Mouse (Mus musculus): ENCODE results near the gene Rpl3.

Rpl3 gene

DNA sequence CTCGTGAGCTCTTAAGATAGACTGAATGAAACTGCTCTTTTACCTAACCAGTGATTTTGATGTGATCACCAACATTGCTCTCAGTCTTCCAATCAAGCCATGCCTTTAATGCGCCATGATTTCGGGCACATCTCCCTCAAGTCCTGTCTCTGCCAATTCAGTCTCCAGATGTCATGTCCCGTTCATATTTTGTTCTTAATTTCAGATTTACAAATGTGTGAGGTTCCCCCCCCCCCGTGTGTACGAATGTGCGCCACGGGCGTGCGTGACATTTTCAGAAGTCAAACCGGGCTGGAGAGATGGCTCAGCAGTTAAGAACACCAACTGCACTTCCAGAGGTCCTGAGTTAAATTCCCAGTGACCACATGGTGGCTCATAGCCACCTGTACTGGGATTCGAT lies 7.9 kb downstream of the Rpl3 start:
- no peak for DNase-seq

DNA sequence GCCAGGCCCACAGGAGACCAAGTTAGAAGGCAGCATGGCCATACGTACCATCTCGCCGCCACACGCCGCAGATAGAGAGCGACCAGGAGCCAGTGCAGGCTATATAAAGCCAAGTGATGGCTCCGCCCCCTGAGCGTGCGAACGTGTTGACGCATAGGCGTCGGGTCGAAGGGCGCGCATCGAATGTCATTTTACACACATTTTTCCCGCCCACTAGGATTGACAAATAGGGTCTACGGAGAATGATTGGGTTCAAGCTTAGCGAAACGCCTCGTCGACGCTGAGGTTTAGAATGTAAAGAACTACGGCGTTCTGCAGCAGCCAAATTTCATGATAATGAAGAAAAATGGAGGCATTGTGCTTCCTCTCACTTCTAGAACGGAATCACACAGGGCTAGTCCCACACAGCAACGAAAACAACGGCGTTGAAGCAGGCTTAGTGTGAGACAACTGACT lies 8.4 kb downstream of the Rpl3 start:
- DNase-seq = peak; percentile 98

DNA sequence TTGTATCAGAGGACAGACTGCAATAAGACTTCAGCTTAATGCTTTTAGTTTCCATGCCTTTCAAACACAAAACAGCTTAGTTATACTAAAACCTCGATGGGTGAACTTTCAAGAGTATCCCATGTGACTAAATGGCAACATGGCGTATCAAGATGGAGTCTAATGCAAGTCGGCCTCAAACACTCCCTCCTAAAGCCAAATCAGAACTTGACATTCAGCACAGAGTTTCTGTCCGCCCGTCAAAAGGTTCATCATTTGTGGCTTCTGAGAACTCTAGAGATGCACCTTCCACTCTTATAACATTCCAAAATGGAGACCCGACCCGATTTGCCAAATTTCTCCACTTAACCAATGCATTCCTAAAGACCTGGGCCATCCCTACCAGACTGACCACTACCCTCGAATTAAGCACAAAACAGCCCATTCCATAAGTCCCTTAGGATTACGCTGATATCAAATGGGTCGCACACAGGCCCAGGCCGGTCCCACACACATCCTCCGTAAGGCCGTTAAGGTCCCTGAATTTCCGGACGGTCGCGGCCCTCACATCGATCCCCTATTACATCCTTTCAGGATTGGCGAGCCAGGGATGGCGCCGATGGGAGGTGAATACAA lies 8.9 kb downstream of the Rpl3 start:
- no peak for DNase-seq

DNA sequence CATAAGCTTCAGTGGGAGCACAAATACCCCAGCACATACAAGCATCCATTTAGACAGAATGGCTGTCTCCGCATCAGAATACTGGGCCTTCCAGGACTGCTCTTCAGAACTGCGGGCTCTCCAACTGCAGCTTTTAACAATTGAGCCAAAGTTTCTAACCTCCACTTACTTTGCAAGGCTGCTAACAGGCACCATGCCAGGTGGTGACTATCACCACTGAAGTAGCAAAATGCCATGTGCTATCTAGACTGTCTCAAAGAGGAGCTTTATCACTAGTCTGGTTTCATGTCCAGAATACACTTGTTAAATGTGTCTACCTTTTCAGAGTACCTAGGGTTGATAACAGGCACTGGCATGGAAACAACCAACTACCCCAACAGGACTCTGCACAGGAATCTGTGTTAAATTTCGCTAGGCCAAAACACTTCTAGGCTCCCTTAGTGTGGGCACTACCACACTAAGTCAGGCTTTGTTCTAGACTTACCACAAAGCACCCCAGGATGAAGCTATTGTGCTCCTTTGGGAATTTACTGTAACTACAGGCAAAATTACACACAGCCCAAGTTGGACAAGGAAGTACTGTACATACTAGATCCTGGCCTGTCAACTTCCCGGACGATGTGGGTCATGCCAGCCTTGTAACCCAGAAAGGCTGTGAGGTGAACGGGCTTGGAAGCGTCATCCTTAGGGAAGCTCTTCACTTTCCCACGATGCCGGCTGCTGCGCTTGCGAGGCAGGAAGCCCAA lies 9.7 kb downstream of the Rpl3 start:
- DNase-seq = no peak

DNA sequence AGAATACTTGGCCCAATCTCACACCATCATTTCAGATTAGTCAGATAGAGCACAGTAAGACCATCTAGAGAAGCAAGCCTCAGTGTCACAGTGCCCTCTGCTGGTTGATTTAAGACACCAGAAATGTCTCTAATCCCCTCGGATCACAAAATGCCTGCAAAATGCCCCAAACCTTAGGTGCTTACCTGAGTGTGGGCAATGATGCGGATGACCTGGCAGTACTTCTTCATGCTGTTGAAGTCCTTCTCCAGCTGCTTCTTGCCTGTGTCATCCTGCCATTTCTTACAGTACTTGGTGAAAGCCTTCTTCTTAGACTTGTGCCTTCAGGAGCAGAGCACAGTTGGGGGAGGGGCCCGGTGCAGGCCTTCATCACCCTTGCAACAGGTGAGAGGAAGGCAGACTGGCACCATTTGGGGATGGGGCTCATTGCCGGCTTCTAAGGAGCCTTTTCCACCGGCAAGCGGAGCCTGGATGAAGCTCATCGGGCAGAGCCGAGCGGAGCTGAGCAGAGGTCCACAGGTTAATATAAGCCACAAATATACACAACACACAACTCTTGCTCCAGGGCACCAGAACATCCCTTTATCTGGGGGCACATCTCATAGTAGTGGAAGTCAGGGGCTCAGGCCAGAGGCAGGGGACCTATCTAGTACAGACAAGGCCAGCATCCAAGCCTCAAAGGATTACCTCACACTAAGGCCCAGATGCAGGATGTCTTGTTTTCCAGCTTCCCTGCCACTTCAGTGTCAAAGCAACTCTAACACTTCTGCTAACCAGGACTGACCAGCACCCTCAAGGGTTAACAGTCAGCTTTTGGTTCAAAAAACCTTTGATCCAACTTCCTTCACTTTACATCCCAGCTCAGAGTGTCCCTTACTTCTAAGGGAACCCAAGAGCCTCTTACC lies 10.7 kb downstream of the Rpl3 start:
- DNase-seq = peak; percentile 57

DNA sequence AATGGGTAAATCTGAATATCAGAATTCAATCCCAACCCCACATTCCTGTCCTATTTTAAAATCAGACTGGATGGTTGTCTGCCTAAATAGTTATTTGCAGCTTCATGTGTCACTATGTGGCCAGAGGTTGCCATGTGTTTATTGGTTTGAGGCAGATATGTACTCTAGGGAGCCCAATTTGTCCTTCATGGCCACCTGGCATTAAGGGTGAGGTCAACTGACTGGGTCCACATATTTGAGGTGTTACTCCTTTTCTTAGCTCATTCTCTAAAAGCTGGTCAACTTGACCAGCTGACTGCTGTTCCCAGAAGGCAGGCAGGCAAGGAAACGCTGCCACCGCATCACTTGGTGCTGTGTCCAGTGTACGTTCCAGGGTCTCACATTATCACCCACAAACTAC lies 11.7 kb downstream of the Rpl3 start:
- DNase-seq = no peak

DNA sequence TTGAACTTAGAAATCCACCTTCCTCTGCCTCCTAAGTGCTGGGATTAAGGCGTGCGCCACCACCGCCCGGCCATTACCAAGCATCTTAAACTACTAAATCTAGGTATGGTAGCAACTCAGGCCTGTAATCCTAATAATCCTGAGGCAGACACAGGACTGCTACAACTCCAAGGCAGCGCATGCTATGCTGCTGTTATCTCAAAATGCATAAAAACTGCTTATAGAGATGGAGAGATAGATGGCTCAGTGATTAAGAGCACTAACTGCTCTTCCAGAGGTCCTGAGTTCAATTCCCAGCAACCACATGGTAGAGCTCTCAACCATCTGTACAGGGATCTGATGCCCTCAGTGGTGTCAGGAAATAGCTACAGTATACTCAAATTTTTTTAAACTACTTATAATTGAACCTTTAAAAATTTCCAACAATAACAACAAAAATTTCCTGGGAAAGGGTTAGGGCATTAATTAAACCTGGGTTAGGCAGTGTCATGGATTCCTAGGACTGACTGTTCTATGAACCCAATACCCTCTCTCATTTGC lies 12.5 kb downstream of the Rpl3 start:
- DNase-seq = no peak

DNA sequence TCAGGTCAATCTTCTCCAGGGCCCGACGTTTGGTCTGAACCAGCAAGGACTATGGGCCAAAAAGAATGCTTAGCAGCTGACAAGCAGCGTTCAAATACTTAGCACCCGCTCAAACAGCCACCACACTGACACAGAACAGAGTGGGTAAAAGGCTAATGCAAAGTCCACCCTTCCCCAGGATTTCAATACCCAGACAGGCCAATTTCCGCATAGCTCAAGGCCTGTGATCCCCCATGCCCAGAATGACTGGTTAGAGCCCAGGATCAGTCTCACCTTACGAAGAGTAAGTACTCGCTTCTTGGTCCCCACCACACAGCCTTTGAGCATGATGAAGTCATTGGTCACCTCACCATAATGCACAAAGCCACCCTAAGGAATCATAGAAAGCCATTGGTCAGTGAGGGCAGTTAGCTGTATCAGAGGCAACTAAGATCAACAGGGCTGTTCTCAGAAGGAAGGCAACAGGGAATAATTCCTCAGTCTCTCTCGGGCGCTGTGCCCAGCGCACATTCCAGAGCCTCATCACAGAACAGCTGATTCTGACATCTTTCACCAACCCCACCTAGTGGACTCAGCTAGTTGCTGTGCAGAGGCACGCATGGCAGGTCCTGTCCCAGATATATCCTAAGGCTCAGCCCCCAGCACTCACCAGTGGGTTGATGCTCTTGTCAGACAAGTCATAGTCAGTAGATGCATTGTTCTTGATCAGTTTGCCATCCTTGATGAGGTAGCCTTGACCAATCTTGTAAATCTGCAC lies 13.4 kb downstream of the Rpl3 start:
- DNase-seq = no peak

DNA sequence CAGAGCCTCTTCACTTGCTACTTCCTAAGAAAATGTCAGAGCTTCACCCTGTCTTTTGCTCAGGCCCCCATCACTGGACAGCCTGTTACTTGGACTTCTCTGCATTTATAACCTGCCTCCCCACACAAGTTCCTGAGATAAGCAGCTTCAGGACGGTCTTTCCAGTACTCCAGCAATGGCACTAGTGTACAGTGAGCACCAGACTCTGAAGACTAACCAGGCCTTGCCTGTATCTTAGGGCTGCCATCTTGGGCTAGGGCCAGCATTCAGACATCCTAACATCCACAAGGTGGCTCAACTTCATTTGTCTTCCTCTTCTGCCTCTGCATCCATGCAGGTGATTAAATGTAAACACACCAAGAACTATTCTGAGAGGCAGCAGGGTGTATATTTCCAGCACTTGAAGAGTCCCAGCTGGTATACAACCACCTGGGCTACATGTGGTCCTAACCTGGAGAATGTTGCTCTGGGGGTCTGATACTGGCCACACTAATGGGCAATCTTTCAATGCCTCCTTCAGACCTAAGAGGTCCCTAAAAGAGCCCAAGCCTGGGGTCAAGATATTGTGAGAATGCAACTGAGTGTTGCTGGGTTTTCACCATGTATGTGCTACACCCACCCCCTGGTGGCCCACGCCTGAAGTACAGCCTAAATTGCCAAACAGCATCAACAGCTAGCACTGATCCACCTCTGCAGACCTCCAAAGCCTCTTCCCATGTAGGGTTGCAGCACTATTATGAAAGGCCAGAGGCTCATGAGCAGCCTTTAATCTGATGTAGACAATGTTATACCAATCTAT lies 15.1 kb downstream of the Rpl3 start:
- peak; percentile 58 for DNase-seq

DNA sequence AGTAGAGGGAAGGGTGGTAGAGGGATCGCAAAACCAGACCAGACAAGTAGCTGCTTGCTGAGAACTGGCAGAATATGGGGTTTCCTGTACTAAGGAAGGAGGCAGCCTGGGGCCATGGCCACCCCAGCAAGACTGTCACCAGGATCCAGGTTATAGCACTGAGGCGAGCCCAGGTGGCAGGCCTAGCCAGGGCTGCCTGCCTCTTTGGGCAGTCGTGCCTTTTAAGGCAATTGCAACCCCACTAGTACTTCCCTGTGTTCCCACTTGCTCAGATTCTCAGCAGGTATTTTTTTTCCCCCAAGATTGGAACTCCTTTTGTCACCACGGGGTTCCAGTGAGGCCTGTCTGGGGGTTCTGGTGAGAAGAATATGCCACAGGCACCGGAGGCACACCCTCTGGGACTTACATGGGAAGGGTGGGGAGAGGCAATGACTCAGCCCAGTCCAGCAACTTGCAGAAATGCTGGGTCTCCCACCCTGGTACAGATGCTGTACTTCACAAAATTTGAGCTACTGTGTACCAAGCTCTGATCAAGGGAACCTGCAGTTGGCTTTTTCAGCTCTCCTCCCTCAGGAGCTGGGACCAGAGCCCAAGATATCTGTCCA lies 15.8 kb downstream of the Rpl3 start:
- no peak for DNase-seq

DNA sequence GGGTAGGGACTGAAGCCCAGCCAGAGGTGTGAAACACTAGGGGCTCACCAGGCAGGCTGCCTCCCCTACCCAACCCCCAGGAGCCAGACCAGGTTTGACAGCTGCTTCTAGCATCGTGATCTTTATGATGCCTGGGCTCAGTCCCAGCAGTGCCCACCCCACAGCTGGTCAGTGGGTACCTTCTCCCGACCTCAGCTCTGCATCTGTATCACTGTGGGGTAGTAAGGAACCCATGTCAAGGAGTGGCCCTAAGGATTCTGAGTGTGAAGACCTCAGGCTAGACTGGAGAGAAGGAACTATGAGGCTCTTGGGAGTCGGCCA lies 16.3 kb downstream of the Rpl3 start:
- no peak for DNase-seq

DNA sequence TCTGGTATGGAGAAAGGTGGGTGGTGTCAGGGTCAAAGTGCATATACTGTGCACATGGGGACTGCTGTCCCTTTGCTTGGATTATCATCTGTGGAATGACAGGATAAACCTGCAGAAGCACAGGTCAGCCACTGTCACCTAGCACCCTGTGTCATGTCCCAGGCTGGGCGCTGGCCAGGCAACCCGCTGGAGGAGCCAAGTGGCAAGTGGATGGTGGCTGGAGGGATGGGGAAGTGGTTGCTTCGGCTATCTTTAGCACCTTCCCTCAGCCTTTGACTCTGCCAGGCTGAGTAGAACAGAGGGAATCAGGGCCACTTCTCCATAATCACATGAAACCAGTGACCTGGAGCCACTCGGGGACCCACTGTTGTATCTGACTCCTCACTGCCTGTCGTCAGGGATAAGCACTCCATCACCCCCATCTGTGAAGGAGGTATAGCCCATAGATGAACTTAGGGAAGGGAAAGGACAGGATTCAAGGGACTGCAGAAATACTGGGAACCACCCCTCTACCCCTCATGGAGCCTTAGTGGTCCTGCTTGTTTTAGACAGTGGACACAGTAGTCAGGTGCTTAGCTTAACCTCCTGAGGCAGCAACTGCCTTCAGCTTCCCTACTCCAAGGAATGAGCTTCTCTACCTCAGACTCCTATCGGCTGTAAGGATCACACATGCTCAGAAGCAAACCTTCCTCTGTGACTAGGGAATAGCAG lies 16.9 kb downstream of the Rpl3 start:
- DNase-seq = no peak

DNA sequence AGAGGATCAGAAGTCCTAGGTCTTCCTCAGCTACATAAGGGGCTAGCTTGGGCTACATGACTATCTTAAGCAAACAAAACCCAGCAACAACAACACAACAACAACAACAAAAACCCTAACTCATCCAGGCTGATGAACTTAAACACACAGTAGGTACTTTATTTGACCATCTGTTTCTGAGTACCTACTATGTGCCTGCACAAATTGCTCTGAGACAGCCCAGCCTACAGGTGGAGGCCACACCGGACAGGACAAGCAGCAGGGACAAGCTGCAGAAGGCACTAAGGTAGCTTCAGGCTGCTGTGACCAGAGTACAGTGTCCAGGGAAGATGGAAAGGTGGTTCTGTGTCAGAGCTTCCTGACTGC lies 18.4 kb downstream of the Rpl3 start:
- no peak for DNase-seq

DNA sequence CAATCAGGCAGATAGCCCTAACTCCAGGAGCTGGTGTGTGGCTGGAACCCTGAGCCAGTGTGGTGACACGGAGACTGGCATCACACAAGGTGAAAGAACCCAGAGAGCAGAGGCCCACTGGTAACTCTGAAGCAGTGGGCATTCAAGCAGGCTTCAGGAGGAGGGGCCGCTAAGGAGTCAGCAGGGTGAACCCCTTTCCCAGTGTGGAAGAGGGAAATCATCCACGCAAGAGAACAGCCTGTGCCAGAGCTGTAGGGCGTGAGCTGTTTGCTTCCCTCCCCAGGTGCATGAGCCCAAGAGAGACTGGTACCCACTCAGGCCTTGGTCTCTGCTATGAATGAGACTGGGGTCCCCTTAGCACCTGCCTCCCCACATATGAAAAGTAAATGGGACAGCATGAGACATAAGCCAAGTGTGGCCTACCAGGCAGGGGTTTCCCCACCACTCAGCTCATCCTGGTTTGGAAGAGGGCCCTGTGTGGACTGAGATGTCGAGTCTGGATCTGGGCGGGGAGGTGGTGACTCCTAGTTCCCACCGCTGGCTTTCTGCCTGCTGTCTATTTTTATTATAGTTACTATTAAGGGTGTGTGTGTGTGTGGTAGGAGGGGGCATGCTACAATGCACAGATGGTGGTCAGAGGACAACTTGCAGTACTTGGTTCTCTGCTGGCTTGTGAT lies 19.0 kb downstream of the Rpl3 start:
- no peak for DNase-seq

DNA sequence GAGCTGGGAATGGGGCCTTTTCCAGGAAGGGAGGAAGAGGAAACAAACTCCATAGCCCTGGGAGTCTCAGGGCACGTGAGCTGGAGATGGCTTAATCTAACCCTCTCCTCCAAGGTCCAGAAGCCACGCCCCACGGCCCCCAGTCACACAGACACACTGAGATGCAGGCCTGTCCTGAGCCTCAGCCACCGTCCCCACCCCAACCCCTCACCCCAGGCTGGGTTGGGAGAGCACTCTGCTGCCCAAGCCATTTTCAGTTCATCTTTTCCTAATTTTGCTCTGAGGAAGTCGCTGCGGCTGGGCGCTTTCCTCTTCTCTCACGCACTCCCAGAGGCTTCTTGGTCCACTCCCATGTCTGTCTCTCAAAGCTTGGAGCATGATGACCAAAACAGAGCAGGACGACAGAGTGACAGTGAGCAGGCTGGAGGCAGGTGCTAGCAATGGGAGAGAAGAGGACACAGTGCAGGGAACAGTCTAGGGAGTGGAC lies 19.7 kb downstream of the Rpl3 start:
- DNase-seq = no peak

DNA sequence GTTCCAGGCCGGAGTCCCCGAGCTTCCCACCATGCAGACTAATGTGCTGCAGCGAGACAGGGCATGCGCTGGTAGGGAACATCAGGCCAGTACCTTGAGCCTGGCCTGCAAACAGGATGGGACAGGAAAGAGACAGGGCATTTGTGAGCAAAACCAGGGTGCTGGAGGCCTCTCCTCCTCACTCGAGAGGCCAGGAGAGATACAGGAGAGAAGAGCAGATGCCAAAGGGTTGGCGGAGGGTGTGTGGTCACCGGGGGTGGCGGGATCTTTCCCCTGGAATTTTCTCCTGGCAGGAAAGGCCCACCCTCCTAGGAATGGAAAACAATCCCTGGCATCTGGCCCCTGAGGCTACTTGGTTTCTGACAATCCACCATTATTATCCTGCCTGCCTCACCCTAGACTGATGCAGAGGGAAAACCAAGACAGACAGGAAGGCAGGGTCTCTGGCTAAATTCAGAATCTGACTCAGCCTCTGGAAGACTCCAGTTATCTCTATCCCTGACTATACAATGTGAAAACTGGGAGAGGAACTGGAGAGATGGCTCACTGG lies 21.5 kb downstream of the Rpl3 start:
- no peak for DNase-seq

DNA sequence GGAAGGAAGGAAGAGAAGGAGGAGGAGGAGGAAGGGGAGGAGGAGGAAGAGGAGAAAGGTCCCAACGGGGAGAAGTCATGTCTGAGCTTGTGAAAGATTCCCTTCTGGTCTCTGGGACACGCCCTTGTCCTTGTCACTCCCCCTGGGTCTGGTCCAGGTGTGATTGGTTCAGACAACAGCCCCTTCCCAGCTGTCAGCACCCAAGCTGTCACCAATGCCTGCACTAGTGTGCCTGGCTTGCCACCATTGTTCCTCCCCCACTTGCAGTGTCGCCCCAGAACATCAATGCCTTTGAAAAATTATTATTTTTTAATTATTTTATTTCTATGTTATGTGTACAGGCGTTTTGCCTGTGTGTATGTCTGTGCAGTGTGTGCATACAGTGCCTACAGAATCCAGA lies 22.5 kb downstream of the Rpl3 start:
- DNase-seq = no peak

DNA sequence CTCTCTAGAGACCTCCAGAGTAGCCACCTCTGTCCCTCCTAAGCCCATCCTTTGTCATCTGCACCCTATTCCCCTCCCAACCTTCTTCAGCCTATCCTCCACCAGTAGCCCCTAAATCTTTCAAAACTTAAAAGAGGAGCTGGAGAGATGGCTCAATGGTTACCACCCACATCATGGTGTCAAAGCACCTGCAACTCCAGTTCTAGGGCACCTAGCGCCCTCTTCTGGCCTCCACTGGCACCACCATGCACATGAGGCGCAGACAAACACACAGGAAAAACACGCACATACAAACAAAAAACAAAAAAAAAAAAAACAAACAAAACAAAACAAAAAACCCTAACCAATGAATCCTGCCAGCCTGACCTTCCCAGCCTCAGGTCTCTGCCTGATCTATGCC lies 25.1 kb downstream of the Rpl3 start:
- DNase-seq = no peak

DNA sequence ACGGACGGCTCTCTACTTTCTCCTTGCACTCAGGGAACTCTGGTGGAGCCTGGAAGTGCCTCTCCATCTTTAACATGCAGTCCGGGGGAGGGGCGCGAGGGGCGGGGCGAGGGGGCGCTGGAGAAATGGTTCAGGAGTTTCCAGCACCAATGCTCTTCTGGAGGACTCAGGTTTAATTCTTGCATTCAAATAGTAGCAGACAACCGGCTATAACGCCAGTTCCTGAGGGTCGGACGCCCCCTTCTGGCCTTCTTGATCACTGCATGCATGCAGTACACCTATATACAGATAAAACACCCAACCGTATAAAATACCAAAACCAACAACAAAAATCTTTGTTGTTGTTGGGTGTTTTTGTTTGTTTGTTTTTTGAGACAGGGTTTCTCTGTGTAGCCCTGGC lies 26.3 kb downstream of the Rpl3 start:
- DNase-seq = no peak

DNA sequence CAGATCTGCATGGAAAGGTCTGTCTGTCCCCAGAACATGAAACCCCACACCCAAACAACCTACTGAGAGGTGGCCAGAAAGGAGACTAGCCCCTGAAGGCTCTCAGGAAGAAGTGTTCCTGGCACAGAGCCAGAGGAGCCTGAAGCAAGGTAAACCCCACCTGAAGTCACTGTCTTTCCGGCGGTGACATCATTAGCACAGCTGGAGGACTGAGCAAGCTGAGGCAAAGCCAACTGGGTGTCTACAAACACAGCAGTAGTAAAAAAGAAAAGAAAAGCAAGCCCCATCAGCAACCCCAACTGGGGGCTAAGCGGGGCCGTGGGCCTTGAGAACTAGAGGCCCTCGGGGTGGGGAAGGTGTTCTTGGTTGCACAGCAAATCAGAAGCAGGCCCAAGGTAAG lies 26.7 kb downstream of the Rpl3 start:
- no peak for DNase-seq
